Mouse (Mus musculus) liver, adult 2 months (tissue): ENCODE results near the gene Adamtsl1.

Source experiments
- CTCF ChIP-seq: fragments of 200-500 bp; IDR thresholded peaks from 2 replicates; pipeline ENCODE4 v1.5.1; 2011; ENCODE audit warnings: low read depth, low read length, control low read depth
- POLR2A ChIP-seq: fragments of 200-500 bp; IDR thresholded peaks from 2 replicates; pipeline ENCODE4 v1.6.1; 2011; ENCODE audit warnings: low read length, control low read depth; ENCODE audit not compliant: insufficient read depth; ENCODE audit errors: extremely low read depth

GRCm38 (mm10) chr4:86030208-86030607 is 516.2 kb downstream of the Adamtsl1 start:
- TF ChIP-seq POLR2A (no peak), CTCF (no peak)
